Mouse (Mus musculus): ENCODE measurements around the gene Wdr11.

DNA sequence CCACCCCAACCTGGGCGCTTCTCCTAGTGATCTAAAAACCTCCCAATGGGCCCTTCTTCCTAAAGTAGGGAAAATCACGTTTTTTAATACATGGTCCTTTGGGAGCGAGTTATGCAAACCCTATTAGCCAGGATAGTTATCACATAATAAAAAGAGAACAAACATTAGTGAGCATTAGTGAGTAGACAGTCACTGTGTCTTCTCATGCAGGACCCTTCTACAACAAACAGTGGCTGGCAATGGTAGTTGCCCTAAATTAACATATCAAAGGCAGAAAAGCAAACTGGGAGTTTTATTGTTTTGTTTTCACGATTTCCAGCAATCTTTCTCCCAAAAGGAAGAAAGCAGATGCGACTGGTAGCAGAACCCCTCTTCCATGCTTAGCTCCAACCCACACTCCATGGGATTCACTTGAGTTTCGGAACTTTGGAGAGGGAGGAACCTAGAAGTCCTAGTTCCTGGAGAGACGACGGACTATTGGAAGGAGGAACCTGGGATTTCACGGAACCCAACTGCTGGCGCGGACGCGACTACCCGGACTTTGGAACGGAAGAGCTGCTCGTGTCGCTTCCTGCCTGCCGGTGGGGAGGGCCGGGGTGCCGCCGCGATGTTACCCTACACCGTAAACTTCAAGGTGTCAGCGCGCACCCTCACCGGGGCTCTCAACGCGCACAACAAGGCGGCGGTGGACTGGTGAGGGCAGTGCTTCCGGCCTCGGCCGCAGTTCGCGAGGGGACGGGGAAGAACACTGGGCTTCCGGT, at the start of gene Wdr11:
- TF ChIP-seq POLR2A (IDR thresholded peaks at IDR 0.05; ENCODE audit: low read depth, low read length) (peak; percentile 57), CTCF (IDR thresholded peaks at IDR 0.05; ENCODE audit: extremely low read depth, insufficient read length, insufficient replicate concordance, low read depth, low read length) (no peak)
